Mouse (Mus musculus) embryonic facial prominence, embryonic 15.5 days (tissue): Measurements from ENCODE around the gene Tsen2. TPM values are rescaled to one million over a fixed set of nuclear protein-coding genes. Genes with fewer than 3 reads are reported as not detected.

Experiments used
- polyA plus RNA-seq: library from polyadenylated mRNA; unstranded; fragments of >200 nt; fragmentation: Nextera tagmentation; extraction: Ambion mirVana; gene quantifications from 2 replicates; pipeline ENCODE4 v1.2.1, GENCODE M21; 2015

Tsen2 gene
- polyA plus RNA-seq, 1 experiment from 2014 or later = 31.5 TPM

Other genes starting within 250 kb of the Tsen2 start
- 9.4 and 11.2 TPM in 2 replicates for gene Pparg, start 183.7 kb upstream of the Tsen2 start, polyA plus RNA-seq
- gene Mkrn2os, start 47.9 kb downstream of the Tsen2 start, polyA plus RNA-seq = 1.2 and 3.1 TPM in 2 replicates
- 23.6 and 30.2 TPM in 2 replicates for gene Mkrn2, start 57.2 kb downstream of the Tsen2 start, polyA plus RNA-seq
- 89.0 and 93.6 TPM in 2 replicates for gene Raf1, start 132.0 kb downstream of the Tsen2 start, polyA plus RNA-seq
- 23.9 and 28.9 TPM in 2 replicates for gene Tmem40, start 217.7 kb downstream of the Tsen2 start, polyA plus RNA-seq
- gene Cand2, start 229.9 kb downstream of the Tsen2 start, polyA plus RNA-seq = 33.6 and 33.7 TPM in 2 replicates